Mouse (Mus musculus): ENCODE measurements around the gene Ift52. TPM values are rescaled to one million over a fixed set of nuclear protein-coding genes. Genes with fewer than 3 reads are reported as not detected.

The Ift52 gene
- polyA plus RNA-seq, 1 experiment, result 34.3 TPM

DNA sequence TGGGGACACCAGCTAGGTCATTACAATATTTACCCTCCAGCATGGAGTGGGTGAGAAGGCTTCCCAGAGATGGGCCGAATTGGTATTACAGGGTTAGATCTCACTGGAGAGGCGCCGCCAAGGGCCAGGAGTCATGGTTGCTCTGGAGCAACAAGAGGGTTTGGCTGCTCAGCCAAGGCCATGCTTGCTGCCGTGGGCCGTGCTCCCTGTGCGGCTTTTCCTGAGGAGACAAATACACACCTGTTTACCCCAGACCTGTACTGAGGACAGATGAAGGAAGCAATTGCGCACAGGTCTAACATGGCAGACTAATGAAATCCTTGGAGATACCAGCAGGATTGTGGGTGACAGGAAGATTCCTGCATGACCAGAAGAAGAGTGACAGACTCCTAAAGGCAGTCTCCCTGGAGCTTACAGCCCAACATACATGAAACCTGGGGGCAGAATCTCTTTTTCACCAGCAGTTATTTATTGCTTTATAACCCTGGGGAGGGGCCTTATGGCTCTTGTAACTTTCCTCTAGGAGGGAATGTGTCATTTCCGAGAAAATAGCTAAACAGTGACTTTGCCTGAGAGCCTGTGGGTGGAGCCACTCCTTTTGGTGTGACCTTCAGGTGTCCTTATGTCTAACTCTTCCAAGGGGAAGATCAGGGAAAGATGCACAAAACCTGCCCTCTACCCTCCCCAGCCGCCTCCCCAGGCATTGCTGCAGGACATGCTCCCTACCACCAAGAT is 56.0 kb downstream of the Ift52 start:
- no peak for DNase-seq (ENCODE audit: extremely low spot score in 1 of 2, low spot score in 1 of 2)

GRCm38 (mm10) chr2:163074006-163074405 is 56.9 kb downstream of the Ift52 start:
- DNase-seq (ENCODE audit: extremely low spot score in 1 of 2, low spot score in 1 of 2), result peak in 1 of 2 experiments; percentile 8

DNA sequence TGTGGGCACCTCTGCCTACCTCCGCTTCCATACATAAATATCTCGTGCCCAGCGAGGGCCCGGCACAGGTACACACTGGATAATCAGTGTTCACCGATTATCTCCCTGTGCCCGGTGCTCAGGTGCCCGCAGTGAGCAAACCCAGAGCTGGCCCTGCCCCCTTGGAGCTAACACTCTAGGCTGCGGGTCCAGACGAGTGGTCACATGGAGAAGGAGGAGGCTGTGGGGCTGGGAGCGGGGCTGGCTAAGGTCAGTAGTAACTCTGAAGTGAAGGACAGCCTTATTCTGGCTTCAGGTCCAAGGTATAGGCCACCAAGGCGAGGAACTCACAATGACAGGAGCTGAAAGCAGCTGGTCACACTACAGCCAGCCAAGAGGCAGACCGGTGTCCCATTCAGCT is 57.7 kb downstream of the Ift52 start:
- no peak for DNase-seq (ENCODE audit: extremely low spot score in 1 of 2, low spot score in 1 of 2)

DNA sequence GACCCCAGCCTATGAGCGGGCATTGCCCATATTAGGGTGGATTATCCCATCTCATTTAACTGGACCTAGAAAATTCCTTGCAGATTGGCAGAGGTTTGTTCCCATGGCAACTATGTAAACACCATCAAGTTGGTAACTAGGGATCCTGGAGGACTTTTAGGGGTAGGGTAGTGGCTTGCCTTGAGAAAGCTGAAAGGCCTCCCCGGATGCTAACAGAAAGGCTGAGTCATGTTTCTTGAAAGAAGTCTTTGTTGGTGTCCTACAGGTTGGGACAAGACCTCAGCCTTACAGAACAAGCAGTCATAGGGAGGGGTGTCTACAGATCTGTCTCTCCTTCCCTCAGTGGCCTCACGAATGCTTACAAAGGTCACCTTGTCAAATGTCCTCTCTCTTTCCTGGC is 58.1 kb downstream of the Ift52 start:
- DNase-seq (ENCODE audit: extremely low spot score in 1 of 2, low spot score in 1 of 2), result no peak

DNA sequence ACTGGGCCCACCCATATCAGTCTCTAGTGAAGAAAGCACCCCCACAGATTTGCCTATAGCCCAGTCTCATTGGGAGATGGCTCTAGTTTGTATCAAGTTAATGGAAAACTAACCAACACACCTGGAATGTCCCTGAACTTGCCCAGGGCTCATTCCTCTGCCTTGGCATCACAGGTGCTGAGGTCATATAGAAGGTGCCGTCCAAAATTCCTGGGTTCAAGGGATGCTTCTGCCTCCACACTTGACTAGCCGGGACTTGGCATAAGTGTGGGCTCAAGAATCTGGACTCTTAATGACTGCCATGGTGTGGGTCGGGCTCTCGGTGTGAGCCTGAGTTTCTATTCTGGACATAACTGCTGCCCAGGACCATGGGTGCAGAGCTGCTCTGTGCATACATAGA is 61.9 kb downstream of the Ift52 start:
- no peak for DNase-seq (ENCODE audit: extremely low spot score in 1 of 2, low spot score in 1 of 2)

GRCm38 (mm10) chr2:163082591-163082990 is 65.4 kb downstream of the Ift52 start:
- DNase-seq (ENCODE audit: extremely low spot score in 1 of 2, low spot score in 1 of 2), result no peak

- no peak for DNase-seq (ENCODE audit: extremely low spot score in 1 of 2, low spot score in 1 of 2)
Observed at GRCm38 (mm10) chr2:163084519-163084918, 67.4 kb downstream of the Ift52 start.

- DNase-seq (ENCODE audit: extremely low spot score in 1 of 2, low spot score in 1 of 2), result no peak
Observed at GRCm38 (mm10) chr2:163085047-163085446, 67.9 kb downstream of the Ift52 start.

DNA sequence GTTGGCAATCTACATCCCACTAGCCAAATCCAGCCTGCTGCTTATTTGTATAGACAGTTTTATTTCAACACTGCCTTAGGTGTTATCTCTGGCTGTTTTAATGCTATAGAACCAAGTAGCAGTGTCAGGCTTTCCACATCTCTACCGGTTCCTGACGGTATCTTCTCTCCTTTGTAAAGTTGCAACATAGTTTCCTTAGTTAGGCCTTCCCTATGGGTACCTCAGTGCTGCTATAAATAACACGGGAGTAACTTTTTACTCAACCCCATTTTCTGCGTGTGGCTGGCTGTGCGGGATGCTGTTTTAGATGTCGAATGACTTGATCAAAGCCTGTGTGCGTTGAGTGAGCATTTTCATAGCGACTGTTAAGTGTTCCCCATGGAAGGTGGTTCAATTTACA is 69.4 kb downstream of the Ift52 start:
- no peak for DNase-seq (ENCODE audit: extremely low spot score in 1 of 2, low spot score in 1 of 2)

DNA sequence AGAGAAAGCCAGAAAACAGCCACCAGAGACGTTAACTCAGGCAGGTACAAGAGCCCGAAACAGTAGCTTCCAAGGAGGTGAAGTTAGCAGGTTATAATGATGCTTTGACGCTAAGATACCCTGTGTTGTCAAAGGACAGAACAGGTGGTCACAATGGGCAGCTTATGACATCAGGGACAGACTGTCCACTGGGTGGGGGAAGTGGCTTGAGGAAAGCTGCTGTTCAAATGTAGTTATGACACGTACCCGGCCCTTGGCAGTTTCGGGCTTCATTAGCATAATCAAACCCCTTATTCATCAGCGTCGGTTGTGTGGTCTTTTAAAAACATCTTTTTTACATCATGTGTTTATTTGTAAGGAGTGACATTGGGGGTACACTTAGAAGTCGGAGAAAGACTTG is 70.6 kb downstream of the Ift52 start, which contains the start of gene Gtsf1l:
Gene Gtsf1l, minus strand, starts transcription at position 128 of the 400 bp plus-strand sequence.
- DNase-seq (ENCODE audit: extremely low spot score in 1 of 2, low spot score in 1 of 2), result no peak

DNA sequence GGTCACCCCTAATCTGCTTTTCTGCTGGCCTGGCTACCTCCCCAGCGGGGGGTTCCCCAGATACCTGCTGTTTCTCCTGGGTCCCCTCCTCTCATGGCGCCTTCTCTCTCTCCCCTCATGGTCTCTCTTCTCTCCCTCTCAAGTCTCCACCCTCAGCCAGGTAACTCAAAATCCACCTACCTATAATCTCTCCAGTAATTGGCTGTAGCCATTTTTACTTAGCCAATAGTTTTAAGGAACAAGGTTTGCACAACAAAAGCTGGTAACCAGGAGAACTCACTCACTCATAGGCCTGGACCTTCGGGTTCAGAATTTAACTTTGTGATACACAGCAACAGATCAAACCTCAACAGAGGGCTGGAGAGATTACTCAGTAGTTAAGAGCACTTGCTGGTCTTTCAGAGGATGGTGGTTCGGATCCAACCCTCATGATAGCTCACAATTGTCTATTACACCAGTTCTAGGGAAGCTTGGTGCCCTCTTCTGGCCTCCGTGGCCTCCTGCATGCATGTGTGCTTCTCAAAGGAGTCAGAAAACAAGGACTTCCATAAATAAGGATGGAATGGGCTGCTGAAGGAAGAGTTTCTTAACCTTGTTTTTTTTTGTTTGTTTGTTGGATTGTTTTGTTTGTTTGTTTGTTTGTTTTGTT is 72.4 kb downstream of the Ift52 start:
- DNase-seq (ENCODE audit: extremely low spot score in 1 of 2, low spot score in 1 of 2), result peak in 1 of 2 experiments; percentile 17

- DNase-seq (ENCODE audit: extremely low spot score in 1 of 2, low spot score in 1 of 2), result no peak
Observed at GRCm38 (mm10) chr2:163094909-163095308, 77.8 kb downstream of the Ift52 start.

Other genes starting within 250 kb of the Ift52 start
- 164 and 174 TPM in 2 replicates for gene Srsf6, start 85.8 kb upstream of the Ift52 start, polyA plus RNA-seq (2012; rRNA removed)
- gene L3mbtl1, start 73.9 kb upstream of the Ift52 start, polyA plus RNA-seq (2012; rRNA removed), result 12.0 and 13.4 TPM in 2 replicates
- gene Sgk2, start 30.0 kb upstream of the Ift52 start, polyA plus RNA-seq (2012; rRNA removed), result 1.2 and 1.3 TPM in 2 replicates
- gene Mybl2, start 37.3 kb downstream of the Ift52 start, polyA plus RNA-seq (2012; rRNA removed), result 1.8 and 2.6 TPM in 2 replicates
- gene Gtsf1l, start 70.5 kb downstream of the Ift52 start, polyA plus RNA-seq (2012; rRNA removed), result not detected in 2 replicates
- gene Tox2, start 185.8 kb downstream of the Ift52 start, polyA plus RNA-seq (2012; rRNA removed), result 29.3 and 31.9 TPM in 2 replicates

All from frontal cortex, adult 2 months (tissue).